Mouse (Mus musculus) ES-Bruce4 (cell line): ENCODE measurements around the gene Slc24a3. TPM values are rescaled to one million over a fixed set of nuclear protein-coding genes. Genes with fewer than 3 reads are reported as not detected.

Experiments
- H3K27ac ChIP-seq: 2 replicates; pipeline ENCODE4 v1.5.1; 2012; ENCODE audit warnings: low read length, inconsistent platforms; ENCODE audit not compliant: insufficient read depth
- H3K27me3 ChIP-seq: 2 replicates; pipeline ENCODE4 v1.6.1; 2012; ENCODE audit warnings: mild to moderate bottlenecking, low read length, inconsistent platforms; ENCODE audit not compliant: control insufficient read depth, poor library complexity, insufficient read depth, severe bottlenecking
- H3K36me3 ChIP-seq: 2 replicates; pipeline ENCODE4 v1.6.1; 2012; ENCODE audit warnings: inconsistent platforms, mild to moderate bottlenecking, low read length, moderate library complexity; ENCODE audit not compliant: control insufficient read depth, poor library complexity, insufficient read depth, severe bottlenecking
- H3K4me1 ChIP-seq: one replicate; pipeline ENCODE4 v1.8.1; 2011; ENCODE audit warnings: low read length; ENCODE audit not compliant: control insufficient read depth, insufficient read depth
- H3K4me3 ChIP-seq: 2 replicates; pipeline ENCODE4 v1.5.1; 2011; ENCODE audit warnings: low read depth, mild to moderate bottlenecking, low read length
- H3K9ac ChIP-seq: 2 replicates; pipeline ENCODE4 v1.6.1; 2012; ENCODE audit warnings: low read depth, mild to moderate bottlenecking, inconsistent platforms; ENCODE audit not compliant: poor library complexity, severe bottlenecking
- H3K9me3 ChIP-seq: replicated peaks from 2 replicates; pipeline ENCODE4 v1.6.1; 2012; ENCODE audit warnings: mild to moderate bottlenecking, low read length, inconsistent platforms; ENCODE audit not compliant: control insufficient read depth, poor library complexity, insufficient read depth, severe bottlenecking
- CTCF ChIP-seq: IDR thresholded peaks from one replicate; pipeline ENCODE4 v1.8.1; 2011; ENCODE audit warnings: low read depth, low read length
- EP300 ChIP-seq: IDR thresholded peaks from 2 replicates; pipeline ENCODE4 v1.6.1; 2011; ENCODE audit warnings: low read depth, low read length; ENCODE audit not compliant: insufficient read depth
- POLR2A ChIP-seq: IDR thresholded peaks from one replicate; pipeline ENCODE4 v1.8.1; 2011; ENCODE audit warnings: low read length; ENCODE audit not compliant: insufficient read depth
- polyA plus RNA-seq: library from polyadenylated mRNA; stranded (reverse); fragments of >200 nt; gene quantifications from 2 replicates; pipeline ENCODE4 v1.2.4, GENCODE M21; 2011; ENCODE audit warnings: low read depth; ENCODE audit not compliant: missing spikeins, insufficient read depth, insufficient read length

Slc24a3 gene
- polyA plus RNA-seq, 1 experiment: 0.16 TPM

DNA sequence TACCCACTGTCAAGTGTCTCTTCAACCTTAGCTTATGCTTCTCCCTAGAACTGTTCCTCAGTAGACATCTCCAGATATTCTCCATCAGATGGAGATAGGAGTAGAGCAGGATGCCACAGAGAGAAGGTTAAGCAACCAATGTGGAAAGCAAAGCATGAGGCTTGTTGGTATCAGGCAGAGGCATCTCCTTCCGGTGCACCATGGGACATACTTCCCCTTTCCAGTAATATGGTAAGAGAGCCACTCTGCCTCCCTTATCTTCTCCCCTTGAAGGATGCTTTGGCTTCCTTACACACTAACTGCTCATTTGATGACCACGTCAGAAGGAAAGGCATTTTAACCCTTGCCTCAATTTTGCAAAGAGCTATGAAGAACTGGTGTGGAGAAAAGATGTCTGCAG lies 21.3 kb downstream of the Slc24a3 start:
- no peaks in the 10 kb centered on the region for H3K27me3 ChIP-seq
- no peak overlapping the region for H3K9ac ChIP-seq
- H3K4me1 ChIP-seq: no peaks in the 10 kb centered on the region
- no peaks in the 10 kb centered on the region for H3K9me3 ChIP-seq
- no peak overlapping the region for H3K27ac ChIP-seq
- no peaks in the 10 kb centered on the region for H3K36me3 ChIP-seq
- TF ChIP-seq POLR2A (no peak), CTCF (no peak), EP300 (no peak)
- H3K4me3 ChIP-seq: no peak overlapping the region

DNA sequence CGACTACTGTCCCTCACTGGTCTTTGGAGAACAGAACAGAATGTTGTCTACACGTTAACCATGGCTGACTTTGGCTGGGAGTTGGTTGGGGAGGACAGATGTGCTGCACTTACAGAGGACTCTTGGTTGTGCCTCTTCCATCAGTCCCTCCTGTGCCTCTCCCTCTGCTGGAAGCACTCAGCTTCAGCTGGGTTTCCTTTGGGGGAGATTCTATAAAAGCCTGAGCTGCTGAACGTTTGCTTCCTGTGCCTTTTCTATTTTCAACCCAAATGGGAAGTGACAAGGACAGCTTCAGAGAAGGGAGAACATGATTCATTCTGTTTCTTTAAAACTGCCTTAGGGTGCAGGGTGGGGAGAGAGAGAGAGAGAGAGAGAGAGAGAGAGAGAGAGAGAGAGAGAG lies 28.5 kb downstream of the Slc24a3 start:
- TF ChIP-seq EP300 (no peak), POLR2A (no peak), CTCF (no peak)
- Histone ChIP-seq H3K4me3 (no peak overlapping the region), H3K9me3 (no peaks in the 10 kb centered on the region), H3K4me1 (no peaks in the 10 kb centered on the region), H3K9ac (no peak overlapping the region), H3K27me3 (no peaks in the 10 kb centered on the region), H3K36me3 (no peaks in the 10 kb centered on the region), H3K27ac (no peak overlapping the region)

DNA sequence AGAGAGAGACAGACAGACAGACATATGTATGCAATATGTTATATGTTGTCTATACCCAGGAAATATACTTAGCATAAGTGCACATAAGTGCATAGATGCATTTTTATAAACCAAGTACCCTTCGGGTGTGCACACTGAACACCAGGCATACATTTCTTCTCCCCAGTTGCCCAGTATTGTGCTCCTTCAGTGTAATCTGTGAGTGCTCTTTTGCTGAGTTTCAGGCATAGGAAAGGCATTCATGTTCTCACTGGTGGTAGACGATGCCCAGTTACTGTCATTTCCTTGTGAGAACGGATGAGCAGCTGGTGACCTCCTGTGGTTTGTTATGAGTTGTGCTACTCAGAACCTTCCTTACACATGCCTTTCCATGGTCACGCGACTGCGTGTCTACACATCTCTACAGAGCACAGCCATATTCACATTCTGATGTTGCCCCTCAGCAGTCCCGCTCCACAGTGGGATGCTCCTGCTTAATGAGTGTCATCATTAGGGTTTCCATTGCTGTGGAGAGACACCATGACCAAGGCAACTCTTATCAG lies 29.0 kb downstream of the Slc24a3 start:
- H3K9me3 ChIP-seq: no peaks in the 10 kb centered on the region
- no peak overlapping the region for H3K4me3 ChIP-seq
- no peaks in the 10 kb centered on the region for H3K27me3 ChIP-seq
- H3K9ac ChIP-seq: no peak overlapping the region
- no peaks in the 10 kb centered on the region for H3K4me1 ChIP-seq
- no peak overlapping the region for H3K27ac ChIP-seq
- no peaks in the 10 kb centered on the region for H3K36me3 ChIP-seq
- TF ChIP-seq POLR2A: no peak
- TF ChIP-seq EP300: no peak
- no peak for TF ChIP-seq CTCF

DNA sequence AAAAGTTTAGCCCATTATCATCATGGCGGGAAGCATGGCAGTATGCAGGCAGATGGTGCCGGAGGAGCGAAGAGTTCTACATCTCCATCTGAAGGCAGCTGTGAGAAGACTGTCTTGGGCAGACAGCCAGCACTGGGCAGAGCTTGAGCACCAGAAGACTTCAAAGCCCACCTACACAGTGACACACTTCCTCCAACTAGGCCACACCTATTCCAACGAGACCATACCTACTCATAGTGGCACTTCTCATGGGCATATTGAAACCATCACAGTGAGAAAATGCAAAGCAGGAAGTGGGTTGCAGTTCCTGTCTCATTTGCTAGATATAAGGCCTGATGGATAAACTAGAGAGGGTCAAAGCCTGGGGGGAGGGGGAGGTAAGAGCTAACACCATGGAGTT lies 29.5 kb downstream of the Slc24a3 start:
- no peak overlapping the region for H3K27ac ChIP-seq
- H3K9me3 ChIP-seq: no peaks in the 10 kb centered on the region
- no peaks in the 10 kb centered on the region for H3K27me3 ChIP-seq
- H3K4me3 ChIP-seq: no peak overlapping the region
- no peak overlapping the region for H3K9ac ChIP-seq
- no peak for TF ChIP-seq POLR2A
- TF ChIP-seq CTCF: no peak
- no peak for TF ChIP-seq EP300
- H3K36me3 ChIP-seq: no peaks in the 10 kb centered on the region
- H3K4me1 ChIP-seq: no peaks in the 10 kb centered on the region

GRCm38 (mm10) chr2:145213587-145213986 lies 46.0 kb downstream of the Slc24a3 start:
- no peaks in the 10 kb centered on the region for H3K36me3 ChIP-seq
- no peak overlapping the region for H3K9ac ChIP-seq
- H3K27me3 ChIP-seq: no peaks in the 10 kb centered on the region
- H3K4me1 ChIP-seq: no peaks in the 10 kb centered on the region
- H3K27ac ChIP-seq: no peak overlapping the region
- no peak overlapping the region for H3K4me3 ChIP-seq
- no peaks in the 10 kb centered on the region for H3K9me3 ChIP-seq
- TF ChIP-seq EP300 (no peak), CTCF (no peak)

DNA sequence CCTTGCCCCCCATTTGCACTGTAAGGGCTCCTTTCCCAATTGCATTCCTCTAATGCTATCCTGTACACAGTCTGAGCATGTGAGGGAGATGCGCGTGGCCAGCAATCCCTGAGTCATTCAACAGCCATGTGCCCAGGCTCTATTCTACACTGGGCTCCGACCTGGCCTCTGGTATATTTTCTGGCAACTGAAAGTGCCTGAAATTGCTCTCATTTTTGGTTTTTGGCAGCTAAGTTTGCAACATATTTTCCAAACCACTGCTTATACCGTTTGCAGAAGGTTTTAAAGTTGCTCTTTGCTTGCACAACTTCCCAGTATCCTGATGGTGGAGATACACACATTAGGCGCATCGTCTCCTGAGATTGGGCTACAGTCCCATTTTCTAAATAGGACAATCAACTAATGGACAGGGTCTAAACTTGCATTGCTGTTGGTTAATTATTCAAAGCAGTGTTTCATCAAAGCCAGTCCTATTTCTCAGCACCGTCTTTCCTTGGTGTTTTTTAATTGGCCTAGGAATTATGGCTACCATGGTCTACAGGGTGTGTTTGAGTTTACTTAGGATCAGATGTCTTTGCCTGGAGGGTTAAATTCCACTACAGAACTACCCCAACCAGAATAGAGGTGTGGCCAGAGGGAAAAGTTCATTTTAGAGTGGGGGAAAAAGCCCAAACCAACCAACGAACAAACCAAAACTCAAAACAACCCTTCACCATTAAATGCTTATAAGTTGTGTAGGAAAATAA lies 46.7 kb downstream of the Slc24a3 start:
- H3K27me3 ChIP-seq: no peaks in the 10 kb centered on the region
- H3K4me1 ChIP-seq: no peaks in the 10 kb centered on the region
- H3K9ac ChIP-seq: no peak overlapping the region
- H3K4me3 ChIP-seq: no peak overlapping the region
- no peak for TF ChIP-seq POLR2A
- TF ChIP-seq CTCF: no peak
- TF ChIP-seq EP300: no peak
- no peak overlapping the region for H3K27ac ChIP-seq
- no peaks in the 10 kb centered on the region for H3K36me3 ChIP-seq
- no peaks in the 10 kb centered on the region for H3K9me3 ChIP-seq
